Mouse (Mus musculus) liver, embryonic 13.5 days (tissue): Measurements from ENCODE around the gene Psme3. TPM values are rescaled to one million over a fixed set of nuclear protein-coding genes. Genes with fewer than 3 reads are reported as not detected.
"Not testable (repeated sequence)": the region's sequence is repeated elsewhere in the genome, so short reads cannot be mapped to it uniquely, and the experiment has no call there.

Experiments
- ATAC-seq: fragments of 200-750 bp; cut with Nextera tagmentation; 2 replicates; pipeline ENCODE4 v1.8.0; 2017; ENCODE audit warnings: low read depth, mild to moderate bottlenecking, moderate number of reproducible peaks, moderate library complexity
- DNase-seq: peaks from one replicate; pipeline ENCODE4 v3.0.0; 2022
- H3K27ac ChIP-seq: fragments of 300-500 bp; sonication (generic); 2 replicates; pipeline ENCODE4 v1.5.1; 2015; ENCODE audit warnings: moderate library complexity, mild to moderate bottlenecking, inconsistent platforms
- H3K27me3 ChIP-seq: fragments of 300-500 bp; sonication (generic); 2 replicates; pipeline ENCODE4 v1.6.1; 2015; ENCODE audit warnings: mild to moderate bottlenecking, inconsistent platforms
- H3K36me3 ChIP-seq: fragments of 300-500 bp; sonication (generic); 2 replicates; pipeline ENCODE4 v1.6.1; 2015; ENCODE audit warnings: mild to moderate bottlenecking, inconsistent platforms
- H3K4me1 ChIP-seq: fragments of 300-500 bp; sonication (generic); replicated peaks from 2 replicates; pipeline ENCODE4 v1.6.1; 2015; ENCODE audit warnings: inconsistent platforms
- H3K4me2 ChIP-seq: fragments of 300-500 bp; sonication (generic); 2 replicates; pipeline ENCODE4 v1.6.1; 2015; ENCODE audit warnings: inconsistent platforms, mild to moderate bottlenecking, moderate library complexity
- H3K4me3 ChIP-seq: fragments of 300-500 bp; sonication (generic); replicated peaks from 2 replicates; pipeline ENCODE4 v1.5.1; 2015; ENCODE audit warnings: mild to moderate bottlenecking, inconsistent platforms
- H3K9ac ChIP-seq: fragments of 300-500 bp; sonication (generic); 2 replicates; pipeline ENCODE4 v1.6.1; 2015; ENCODE audit warnings: mild to moderate bottlenecking, inconsistent platforms
- H3K9me3 ChIP-seq: fragments of 300-500 bp; sonication (generic); replicated peaks from 2 replicates; pipeline ENCODE4 v1.6.1; 2016; ENCODE audit warnings: inconsistent platforms
- WGBS: fragments of 180-500 bp; shearing (Covaris S2); methylation state at CpG from one replicate; pipeline ENCODE4 v1.1.7; 2015; ENCODE audit not compliant: insufficient replicate concordance; 5-methylcytosine and 5-hydroxymethylcytosine counted together
- polyA plus RNA-seq: library from polyadenylated mRNA; unstranded; fragments of >200 nt; fragmentation: Nextera tagmentation; extraction: Ambion mirVana; gene quantifications from 2 replicates; pipeline ENCODE4 v1.2.1, GENCODE M21; 2015

Gene Psme3
- polyA plus RNA-seq, 1 experiment from 2014 or later: 198 TPM

GRCm38 (mm10) chr11:101315082-101315650 is 847 bp upstream of the Psme3 start:
- ATAC-seq: no peak
- peak overlapping the region; percentile 72 for H3K4me2 ChIP-seq
- H3K4me1 ChIP-seq: peaks cover 52% of the 10 kb centered on the region
- H3K27ac ChIP-seq: peak overlapping the region; percentile 96
- peak overlapping the region; percentile 99 for H3K9ac ChIP-seq
- H3K36me3 ChIP-seq: peaks cover 28% of the 10 kb centered on the region
- no peaks in the 10 kb centered on the region for H3K9me3 ChIP-seq
- no peak for DNase-seq
- peak overlapping the region; percentile 98 for H3K4me3 ChIP-seq
- no peaks in the 10 kb centered on the region for H3K27me3 ChIP-seq
- WGBS: 56% methylated on average over 8 of the region's 8 CpGs

GRCm38 (mm10) chr11:101316501-101316917 is 496 bp downstream of the Psme3 start:
- no peaks in the 10 kb centered on the region for H3K9me3 ChIP-seq
- ATAC-seq (peak; percentile 62), DNase-seq (peak; percentile 65)
- H3K27ac ChIP-seq: peak overlapping the region; percentile 96
- H3K4me2 ChIP-seq: peak overlapping the region; percentile 72
- peak overlapping the region; percentile 98 for H3K4me3 ChIP-seq
- H3K36me3 ChIP-seq: peaks cover 41% of the 10 kb centered on the region
- peaks cover 52% of the 10 kb centered on the region for H3K4me1 ChIP-seq
- WGBS: under 1% methylated on average over 17 of the region's 17 CpGs
- peak overlapping the region; percentile 99 for H3K9ac ChIP-seq
- no peaks in the 10 kb centered on the region for H3K27me3 ChIP-seq

- Histone ChIP-seq H3K36me3 (peaks cover 88% of the 10 kb centered on the region), H3K4me2 (no peak overlapping the region), H3K9ac (no peak overlapping the region), H3K4me3 (no peak overlapping the region), H3K27me3 (no peaks in the 10 kb centered on the region), H3K9me3 (no peaks in the 10 kb centered on the region), H3K27ac (no peak overlapping the region), H3K4me1 (peaks cover 10% of the 10 kb centered on the region)
- peak; percentile 30; the same call in 1 of the 2 replicates for ATAC-seq
- WGBS: 49% methylated on average over 4 of the region's 4 CpGs
- DNase-seq: peak; percentile 48
Measured at GRCm38 (mm10) chr11:101323609-101324008, 7.6 kb downstream of the Psme3 start.

GRCm38 (mm10) chr11:101324763-101325162 is 8.8 kb downstream of the Psme3 start, which contains the start of gene Aoc2:
Aoc2 (plus strand) TSS chr11:101325063.
- Histone ChIP-seq H3K9me3 (no peaks in the 10 kb centered on the region), H3K27me3 (no peaks in the 10 kb centered on the region), H3K9ac (no peak within 1 kb of the TSS), H3K4me2 (no peak within 1 kb of the TSS), H3K4me3 (no peak within 1 kb of the TSS), H3K27ac (no peak within 1 kb of the TSS), H3K4me1 (no peaks in the 10 kb centered on the region), H3K36me3 (peaks cover 82% of the 10 kb centered on the region)
- ATAC-seq (no peak), DNase-seq (no peak)
- WGBS: 82% methylated on average over 5 of the region's 5 CpGs

- H3K9ac ChIP-seq, H3K27me3 ChIP-seq, H3K4me2 ChIP-seq, H3K4me3 ChIP-seq, H3K4me1 ChIP-seq, H3K9me3 ChIP-seq, H3K27ac ChIP-seq, DNase-seq: not testable (repeated sequence)
- ATAC-seq: 0 out of 2 replicates have a peak, but pooled peaks have one; percentile 11
- H3K36me3 ChIP-seq: peaks cover 78% of the 10 kb centered on the region
- 86% methylated on average over 11 of the region's 11 CpGs for WGBS
Measured at GRCm38 (mm10) chr11:101325201-101325600, 9.2 kb downstream of the Psme3 start.

GRCm38 (mm10) chr11:101326147-101326546 is 10.1 kb downstream of the Psme3 start:
- Histone ChIP-seq H3K9ac (no peak overlapping the region), H3K4me3 (no peak overlapping the region), H3K4me2 (no peak overlapping the region), H3K27ac (no peak overlapping the region), H3K36me3 (peaks cover 68% of the 10 kb centered on the region), H3K27me3 (no peaks in the 10 kb centered on the region), H3K9me3 (no peaks in the 10 kb centered on the region), H3K4me1 (no peaks in the 10 kb centered on the region)
- WGBS: 81% methylated on average over 11 of the region's 11 CpGs
- ATAC-seq (no peak), DNase-seq (no peak)

- Histone ChIP-seq H3K27me3 (no peaks in the 10 kb centered on the region), H3K4me1 (no peaks in the 10 kb centered on the region), H3K9ac (no peak overlapping the region), H3K4me3 (no peak overlapping the region), H3K9me3 (no peaks in the 10 kb centered on the region), H3K27ac (peak overlapping the region; percentile 0; the same call in 1 of the 2 replicates), H3K36me3 (peaks cover 56% of the 10 kb centered on the region), H3K4me2 (no peak overlapping the region)
- no peak for ATAC-seq
- WGBS: 50% methylated on average over 3 of the region's 3 CpGs
- no peak for DNase-seq
Measured at GRCm38 (mm10) chr11:101327311-101327710, 11.3 kb downstream of the Psme3 start.

GRCm38 (mm10) chr11:101328941-101329635 is 13.1 kb downstream of the Psme3 start:
- peaks cover 4% of the 10 kb centered on the region; the same call in 1 of the 2 replicates for H3K4me1 ChIP-seq
- no peak for DNase-seq
- H3K9ac ChIP-seq: no peak overlapping the region
- no peak for ATAC-seq
- H3K27ac ChIP-seq: no peak overlapping the region
- H3K36me3 ChIP-seq: peaks cover 39% of the 10 kb centered on the region
- H3K4me2 ChIP-seq: no peak overlapping the region
- H3K27me3 ChIP-seq: no peaks in the 10 kb centered on the region
- no peaks in the 10 kb centered on the region for H3K9me3 ChIP-seq
- WGBS: 81% methylated on average over 6 of the region's 6 CpGs
- no peak overlapping the region for H3K4me3 ChIP-seq

GRCm38 (mm10) chr11:101330371-101330924 is 14.4 kb downstream of the Psme3 start, which contains the start of gene Aoc3:
Aoc3 (plus strand) TSS chr11:101330605.
- 68% methylated on average over 7 of the region's 7 CpGs for WGBS
- H3K27me3 ChIP-seq: no peaks in the 10 kb centered on the region
- no peaks in the 10 kb centered on the region for H3K9me3 ChIP-seq
- peaks cover 10% of the 10 kb centered on the region for H3K4me1 ChIP-seq
- DNase-seq: no peak
- H3K27ac ChIP-seq: peak within 1 kb of the TSS; percentile 19; the same call in 1 of the 2 replicates
- peaks cover 25% of the 10 kb centered on the region for H3K36me3 ChIP-seq
- no peak within 1 kb of the TSS for H3K4me2 ChIP-seq
- no peak for ATAC-seq
- H3K9ac ChIP-seq: no peak within 1 kb of the TSS
- no peak within 1 kb of the TSS for H3K4me3 ChIP-seq

GRCm38 (mm10) chr11:101330961-101331360 is 14.9 kb downstream of the Psme3 start:
- not testable (repeated sequence) for H3K4me2 ChIP-seq

GRCm38 (mm10) chr11:101332537-101332936 is 16.5 kb downstream of the Psme3 start:
- H3K4me2 ChIP-seq: no peak overlapping the region
- ATAC-seq (no peak), DNase-seq (no peak)
- WGBS: 83% methylated on average over 3 of the region's 3 CpGs
- H3K27ac ChIP-seq: no peak overlapping the region
- no peaks in the 10 kb centered on the region for H3K27me3 ChIP-seq
- no peak overlapping the region for H3K4me3 ChIP-seq
- no peak overlapping the region for H3K9ac ChIP-seq
- H3K4me1 ChIP-seq: peaks cover 17% of the 10 kb centered on the region
- no peaks in the 10 kb centered on the region for H3K9me3 ChIP-seq
- H3K36me3 ChIP-seq: peaks cover 12% of the 10 kb centered on the region; the same call in 1 of the 2 replicates

More at GRCm38 (mm10) chr11:101330961-101331360, 14.9 kb downstream of the Psme3 start:
- 69% methylated on average over 6 of the region's 6 CpGs for WGBS
- ATAC-seq, H3K4me3 ChIP-seq, H3K27me3 ChIP-seq, H3K9me3 ChIP-seq, H3K9ac ChIP-seq, DNase-seq: not testable (repeated sequence)
- Histone ChIP-seq H3K36me3 (peaks cover 20% of the 10 kb centered on the region), H3K27ac (0 out of 2 replicates have a peak overlapping the region, but pooled peaks have one; percentile 19), H3K4me1 (peaks cover 10% of the 10 kb centered on the region)
